Mouse (Mus musculus) stomach, postnatal 0 days (tissue): Measurements from ENCODE around the gene Sdhaf1.

ENCODE experiments used
- CTCF ChIP-seq: IDR thresholded peaks from 2 replicates; pipeline ENCODE4 v1.5.1; 2016; ENCODE audit warnings: antibody characterized with exemption, low read depth, mild to moderate bottlenecking, moderate library complexity
- EP300 ChIP-seq: optimal IDR thresholded peaks from 2 replicates; pipeline ENCODE3; 2016; ENCODE audit warnings: antibody characterized with exemption

DNA sequence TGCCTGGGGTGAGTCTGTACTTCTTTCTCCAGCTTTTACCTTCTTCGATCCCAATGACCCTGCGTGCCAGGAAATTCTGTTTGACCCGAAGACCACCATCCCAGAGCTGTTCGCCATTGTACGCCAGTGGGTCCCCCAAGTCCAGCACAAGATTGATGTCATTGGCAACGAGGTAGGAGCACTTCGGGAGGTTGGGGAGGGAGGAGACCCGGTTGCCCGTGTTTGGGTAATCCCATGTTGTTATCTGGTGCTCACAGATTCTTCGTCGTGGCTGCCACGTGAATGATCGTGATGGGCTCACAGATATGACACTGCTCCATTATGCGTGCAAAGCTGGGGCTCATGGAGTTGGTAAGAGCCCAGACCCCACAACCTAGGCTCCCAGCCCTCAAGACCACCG, 26.9 kb downstream of the Sdhaf1 start:
- TF ChIP-seq CTCF (no peak), EP300 (no peak)
